Mouse (Mus musculus): ENCODE results near the gene Gper1. TPM values are rescaled to one million over a fixed set of nuclear protein-coding genes. Genes with fewer than 3 reads are reported as not detected.

Gper1 gene
- polyA plus RNA-seq, 1 experiment from 2014 or later, result 7.8 TPM

GRCm38 (mm10) chr5:139445258-139445657, 22.3 kb downstream of the Gper1 start:
- Histone ChIP-seq H3K4me3 (ENCODE audit: low read length) (no peak overlapping the region), H3K27ac (ENCODE audit: low read depth, low read length) (no peak overlapping the region), H3K27me3 (replicated peaks; ENCODE audit: control insufficient read depth, insufficient read depth, low read length) (no peaks in the 10 kb centered on the region), H3K9ac (ENCODE audit: low read depth, low read length) (no peak overlapping the region), H3K4me2 (ENCODE audit: low read length) (no peak overlapping the region), H3K9me3 (ENCODE audit: control insufficient read depth, low read length) (no peaks in the 10 kb centered on the region), H3K36me3 (ENCODE audit: control insufficient read depth, insufficient read depth, low read length) (no peaks in the 10 kb centered on the region), H3K4me1 (ENCODE audit: control insufficient read depth, insufficient read depth, low read depth, low read length) (peaks cover 24% of the 10 kb centered on the region)
- 91% methylated on average over 8 of the region's 8 CpGs for WGBS
- ATAC-seq, result no peak

GRCm38 (mm10) chr5:139448025-139448424, 25.1 kb downstream of the Gper1 start:
- no peak overlapping the region for H3K27ac ChIP-seq (ENCODE audit: low read depth, low read length)
- no peaks in the 10 kb centered on the region for H3K27me3 ChIP-seq (replicated peaks; ENCODE audit: control insufficient read depth, insufficient read depth, low read length)
- no peaks in the 10 kb centered on the region for H3K9me3 ChIP-seq (ENCODE audit: control insufficient read depth, low read length)
- no peaks in the 10 kb centered on the region for H3K36me3 ChIP-seq (ENCODE audit: control insufficient read depth, insufficient read depth, low read length)
- peaks cover 11% of the 10 kb centered on the region for H3K4me1 ChIP-seq (ENCODE audit: control insufficient read depth, insufficient read depth, low read depth, low read length)
- no peak overlapping the region for H3K9ac ChIP-seq (ENCODE audit: low read depth, low read length)
- ATAC-seq, result no peak
- H3K4me3 ChIP-seq (ENCODE audit: low read length), result no peak overlapping the region
- WGBS, result 57% methylated on average over 6 of the region's 6 CpGs
- H3K4me2 ChIP-seq (ENCODE audit: low read length), result no peak overlapping the region

- Histone ChIP-seq H3K9me3 (ENCODE audit: control insufficient read depth, low read length) (no peaks in the 10 kb centered on the region), H3K9ac (ENCODE audit: low read depth, low read length) (peak overlapping the region; percentile 12; the same call in 1 of the 2 replicates), H3K36me3 (ENCODE audit: control insufficient read depth, insufficient read depth, low read length) (no peaks in the 10 kb centered on the region), H3K4me1 (ENCODE audit: control insufficient read depth, insufficient read depth, low read depth, low read length) (peaks cover 11% of the 10 kb centered on the region), H3K4me3 (ENCODE audit: low read length) (no peak overlapping the region), H3K27ac (ENCODE audit: low read depth, low read length) (peak overlapping the region; percentile 57), H3K27me3 (replicated peaks; ENCODE audit: control insufficient read depth, insufficient read depth, low read length) (no peaks in the 10 kb centered on the region), H3K4me2 (ENCODE audit: low read length) (no peak overlapping the region)
- 0 out of 2 replicates have a peak, but pooled peaks have one; percentile 50 for ATAC-seq
- WGBS, result 41% methylated on average over 5 of the region's 5 CpGs
Measured at GRCm38 (mm10) chr5:139449161-139449791, 26.3 kb downstream of the Gper1 start.

GRCm38 (mm10) chr5:139449926-139450325, 27.0 kb downstream of the Gper1 start:
- Histone ChIP-seq H3K4me1 (ENCODE audit: control insufficient read depth, insufficient read depth, low read depth, low read length) (peaks cover 11% of the 10 kb centered on the region), H3K4me3 (ENCODE audit: low read length) (no peak overlapping the region), H3K9ac (ENCODE audit: low read depth, low read length) (peak overlapping the region; percentile 12; the same call in 1 of the 2 replicates)

GRCm38 (mm10) chr5:139453031-139453430, 30.1 kb downstream of the Gper1 start:
- WGBS, result 83% methylated on average over 10 of the region's 10 CpGs
- no peak overlapping the region for H3K4me3 ChIP-seq (ENCODE audit: low read length)
- no peak for ATAC-seq
- no peak overlapping the region for H3K9ac ChIP-seq (ENCODE audit: low read depth, low read length)
- peaks cover 10% of the 10 kb centered on the region for H3K4me1 ChIP-seq (ENCODE audit: control insufficient read depth, insufficient read depth, low read depth, low read length)
- no peaks in the 10 kb centered on the region for H3K27me3 ChIP-seq (replicated peaks; ENCODE audit: control insufficient read depth, insufficient read depth, low read length)
- no peaks in the 10 kb centered on the region for H3K9me3 ChIP-seq (ENCODE audit: control insufficient read depth, low read length)
- H3K27ac ChIP-seq (ENCODE audit: low read depth, low read length), result no peak overlapping the region
- no peak overlapping the region for H3K4me2 ChIP-seq (ENCODE audit: low read length)
- H3K36me3 ChIP-seq (ENCODE audit: control insufficient read depth, insufficient read depth, low read length), result peaks cover 2% of the 10 kb centered on the region

More at GRCm38 (mm10) chr5:139449926-139450325, 27.0 kb downstream of the Gper1 start:
- Histone ChIP-seq H3K36me3 (ENCODE audit: control insufficient read depth, insufficient read depth, low read length) (peaks cover 2% of the 10 kb centered on the region), H3K9me3 (ENCODE audit: control insufficient read depth, low read length) (no peaks in the 10 kb centered on the region), H3K27ac (ENCODE audit: low read depth, low read length) (peak overlapping the region; percentile 57), H3K27me3 (replicated peaks; ENCODE audit: control insufficient read depth, insufficient read depth, low read length) (no peaks in the 10 kb centered on the region), H3K4me2 (ENCODE audit: low read length) (no peak overlapping the region)
- ATAC-seq, result peak; percentile 56; the same call in 1 of the 2 replicates
- WGBS, result 18% methylated on average over 4 of the region's 4 CpGs

GRCm38 (mm10) chr5:139455166-139455565, 32.2 kb downstream of the Gper1 start:
- WGBS, result 93% methylated on average over 12 of the region's 12 CpGs
- H3K9ac ChIP-seq (ENCODE audit: low read depth, low read length), result no peak overlapping the region
- no peak overlapping the region for H3K4me2 ChIP-seq (ENCODE audit: low read length)
- no peak overlapping the region for H3K27ac ChIP-seq (ENCODE audit: low read depth, low read length)
- ATAC-seq, result no peak
- no peaks in the 10 kb centered on the region for H3K27me3 ChIP-seq (replicated peaks; ENCODE audit: control insufficient read depth, insufficient read depth, low read length)
- peaks cover 10% of the 10 kb centered on the region for H3K4me1 ChIP-seq (ENCODE audit: control insufficient read depth, insufficient read depth, low read depth, low read length)
- H3K4me3 ChIP-seq (ENCODE audit: low read length), result no peak overlapping the region
- H3K36me3 ChIP-seq (ENCODE audit: control insufficient read depth, insufficient read depth, low read length), result peaks cover 2% of the 10 kb centered on the region
- H3K9me3 ChIP-seq (ENCODE audit: control insufficient read depth, low read length), result no peaks in the 10 kb centered on the region

GRCm38 (mm10) chr5:139457241-139457640, 34.3 kb downstream of the Gper1 start:
- Histone ChIP-seq H3K27me3 (replicated peaks; ENCODE audit: control insufficient read depth, insufficient read depth, low read length) (no peaks in the 10 kb centered on the region), H3K4me1 (ENCODE audit: control insufficient read depth, insufficient read depth, low read depth, low read length) (peaks cover 15% of the 10 kb centered on the region), H3K36me3 (ENCODE audit: control insufficient read depth, insufficient read depth, low read length) (peaks cover 2% of the 10 kb centered on the region), H3K4me2 (ENCODE audit: low read length) (no peak overlapping the region), H3K4me3 (ENCODE audit: low read length) (no peak overlapping the region), H3K9ac (ENCODE audit: low read depth, low read length) (no peak overlapping the region), H3K9me3 (ENCODE audit: control insufficient read depth, low read length) (no peaks in the 10 kb centered on the region), H3K27ac (ENCODE audit: low read depth, low read length) (no peak overlapping the region)
- 90% methylated on average over 8 of the region's 8 CpGs for WGBS
- ATAC-seq, result no peak

- 8% methylated on average over 10 of the region's 10 CpGs for WGBS
- peak overlapping the region; percentile 94 for H3K4me2 ChIP-seq (ENCODE audit: low read length)
- no peaks in the 10 kb centered on the region; the same call in 1 of the 2 replicates for H3K36me3 ChIP-seq (ENCODE audit: control insufficient read depth, insufficient read depth, low read length)
- H3K9ac ChIP-seq (ENCODE audit: low read depth, low read length), result peak overlapping the region; percentile 71
- H3K9me3 ChIP-seq (ENCODE audit: control insufficient read depth, low read length), result no peaks in the 10 kb centered on the region
- no peak for ATAC-seq
- peaks cover 15% of the 10 kb centered on the region for H3K4me1 ChIP-seq (ENCODE audit: control insufficient read depth, insufficient read depth, low read depth, low read length)
- no peaks in the 10 kb centered on the region for H3K27me3 ChIP-seq (replicated peaks; ENCODE audit: control insufficient read depth, insufficient read depth, low read length)
- H3K27ac ChIP-seq (ENCODE audit: low read depth, low read length), result no peak overlapping the region
- H3K4me3 ChIP-seq (ENCODE audit: low read length), result peak overlapping the region; percentile 71
Measured at GRCm38 (mm10) chr5:139459938-139460337, 37.0 kb downstream of the Gper1 start.

GRCm38 (mm10) chr5:139460384-139461067, 37.6 kb downstream of the Gper1 start, which contains the start of gene 3110082I17Rik:
Gene 3110082I17Rik, minus strand, starts transcription at chr5:139460527.
- 3% methylated on average over 42 of the region's 42 CpGs for WGBS
- Histone ChIP-seq H3K4me2 (ENCODE audit: low read length) (peak within 1 kb of the TSS; percentile 94), H3K9ac (ENCODE audit: low read depth, low read length) (peak within 1 kb of the TSS; percentile 71), H3K4me1 (ENCODE audit: control insufficient read depth, insufficient read depth, low read depth, low read length) (peaks cover 15% of the 10 kb centered on the region), H3K9me3 (ENCODE audit: control insufficient read depth, low read length) (no peaks in the 10 kb centered on the region), H3K36me3 (ENCODE audit: control insufficient read depth, insufficient read depth, low read length) (no peaks in the 10 kb centered on the region), H3K27ac (ENCODE audit: low read depth, low read length) (no peak within 1 kb of the TSS), H3K27me3 (replicated peaks; ENCODE audit: control insufficient read depth, insufficient read depth, low read length) (no peaks in the 10 kb centered on the region), H3K4me3 (ENCODE audit: low read length) (peak within 1 kb of the TSS; percentile 71)
- ATAC-seq, result peak; percentile 99

All from hindbrain, embryonic 16.5 days (tissue).